Mouse (Mus musculus) liver, embryonic 15.5 days (tissue): ENCODE results near the gene Abcf2. TPM values are rescaled to one million over a fixed set of nuclear protein-coding genes. Genes with fewer than 3 reads are reported as not detected.

Experiments used
- ATAC-seq: fragments of 200-750 bp; cut with Nextera tagmentation; 2 replicates; pipeline ENCODE4 v1.8.0; 2017; ENCODE audit warnings: moderate number of reproducible peaks, mild to moderate bottlenecking, moderate library complexity; ENCODE audit not compliant: insufficient read depth
- H3K27ac ChIP-seq: fragments of 300-500 bp; sonication (generic); replicated peaks from 2 replicates; pipeline ENCODE4 v1.5.1; 2015; ENCODE audit warnings: mild to moderate bottlenecking, inconsistent platforms
- H3K27me3 ChIP-seq: fragments of 300-500 bp; sonication (generic); 2 replicates; pipeline ENCODE4 v1.6.1; 2015; ENCODE audit warnings: mild to moderate bottlenecking, inconsistent platforms
- H3K36me3 ChIP-seq: fragments of 300-500 bp; sonication (generic); replicated peaks from 2 replicates; pipeline ENCODE4 v1.6.1; 2015; ENCODE audit warnings: moderate library complexity, mild to moderate bottlenecking, inconsistent platforms
- H3K4me1 ChIP-seq: fragments of 300-500 bp; sonication (generic); replicated peaks from 2 replicates; pipeline ENCODE4 v1.6.1; 2015; ENCODE audit warnings: inconsistent platforms
- H3K4me2 ChIP-seq: fragments of 300-500 bp; sonication (generic); 2 replicates; pipeline ENCODE4 v1.6.1; 2015; ENCODE audit warnings: moderate library complexity, mild to moderate bottlenecking, inconsistent platforms
- H3K4me3 ChIP-seq: fragments of 300-500 bp; sonication (generic); replicated peaks from 2 replicates; pipeline ENCODE4 v1.5.1; 2015; ENCODE audit warnings: mild to moderate bottlenecking, inconsistent platforms
- H3K9ac ChIP-seq: fragments of 300-500 bp; sonication (generic); 2 replicates; pipeline ENCODE4 v1.6.1; 2015; ENCODE audit warnings: moderate library complexity, mild to moderate bottlenecking, inconsistent platforms
- H3K9me3 ChIP-seq: fragments of 300-500 bp; sonication (generic); replicated peaks from 2 replicates; pipeline ENCODE4 v1.6.1; 2016; ENCODE audit warnings: inconsistent platforms
- WGBS: fragments of 180-500 bp; shearing (Covaris S2); methylation state at CpG from one replicate; pipeline ENCODE4 v1.1.7; 2015; ENCODE audit warnings: mixed read lengths; ENCODE audit not compliant: insufficient replicate concordance; 5-methylcytosine and 5-hydroxymethylcytosine counted together
- polyA plus RNA-seq: library from polyadenylated mRNA; unstranded; fragments of >200 nt; fragmentation: Nextera tagmentation; extraction: Ambion mirVana; gene quantifications from 2 replicates; pipeline ENCODE4 v1.2.1, GENCODE M21; 2015

Abcf2 gene
- polyA plus RNA-seq, 1 experiment from 2014 or later, result 43.2 TPM

DNA sequence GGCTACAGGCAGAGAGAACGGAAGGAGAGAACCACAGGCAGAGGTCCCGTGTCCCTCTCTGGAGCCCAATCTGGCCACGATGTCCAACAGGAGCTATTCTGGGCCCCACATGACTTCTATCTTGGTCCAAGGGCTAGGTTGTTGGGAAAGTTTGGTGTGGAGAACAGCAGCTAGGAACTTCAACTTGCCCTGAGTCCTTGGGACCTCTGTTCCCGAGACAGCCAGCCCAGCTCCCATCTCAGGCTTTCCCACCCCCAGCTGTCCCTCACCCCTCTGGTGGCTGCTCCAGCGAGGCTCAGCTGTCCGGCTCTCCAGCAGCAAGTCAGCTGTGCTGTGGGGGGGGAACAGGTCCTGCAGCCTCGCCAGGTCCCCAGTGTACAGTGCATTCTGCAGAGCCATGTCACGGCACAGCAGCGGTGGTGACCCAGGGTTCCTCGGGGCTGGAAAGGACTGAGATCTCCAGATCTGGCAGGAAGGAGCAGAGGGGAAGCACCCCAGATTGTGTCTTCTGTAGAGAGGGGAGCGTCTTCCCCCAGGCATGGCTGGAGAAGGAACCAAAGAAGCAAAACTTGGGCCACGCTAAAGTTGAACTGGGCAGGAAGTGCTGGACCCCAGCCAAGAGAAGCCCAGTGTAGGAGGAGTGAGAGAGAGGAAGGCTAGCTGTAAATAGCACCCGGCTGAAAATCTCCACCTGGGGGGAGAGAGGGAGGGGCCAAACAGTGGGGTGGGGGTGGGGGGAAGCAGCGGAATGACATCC, 36.7 kb downstream of the Abcf2 start, which contains the start of gene Asb10:
TSS of gene Asb10 (minus strand) at position 592 of the 757 bp plus-strand sequence.
- WGBS, result 13% methylated on average over 14 of the region's 14 CpGs
- Histone ChIP-seq H3K27ac (no peak within 1 kb of the TSS), H3K4me1 (0 out of 2 replicates have a peak, but pooled peaks cover 4% of the 10 kb centered on the region), H3K27me3 (peaks cover 9% of the 10 kb centered on the region; the same call in 1 of the 2 replicates), H3K4me3 (no peak within 1 kb of the TSS), H3K9me3 (no peaks in the 10 kb centered on the region), H3K9ac (no peak within 1 kb of the TSS), H3K36me3 (no peaks in the 10 kb centered on the region), H3K4me2 (peak within 1 kb of the TSS; percentile 29)
- no peak for ATAC-seq

DNA sequence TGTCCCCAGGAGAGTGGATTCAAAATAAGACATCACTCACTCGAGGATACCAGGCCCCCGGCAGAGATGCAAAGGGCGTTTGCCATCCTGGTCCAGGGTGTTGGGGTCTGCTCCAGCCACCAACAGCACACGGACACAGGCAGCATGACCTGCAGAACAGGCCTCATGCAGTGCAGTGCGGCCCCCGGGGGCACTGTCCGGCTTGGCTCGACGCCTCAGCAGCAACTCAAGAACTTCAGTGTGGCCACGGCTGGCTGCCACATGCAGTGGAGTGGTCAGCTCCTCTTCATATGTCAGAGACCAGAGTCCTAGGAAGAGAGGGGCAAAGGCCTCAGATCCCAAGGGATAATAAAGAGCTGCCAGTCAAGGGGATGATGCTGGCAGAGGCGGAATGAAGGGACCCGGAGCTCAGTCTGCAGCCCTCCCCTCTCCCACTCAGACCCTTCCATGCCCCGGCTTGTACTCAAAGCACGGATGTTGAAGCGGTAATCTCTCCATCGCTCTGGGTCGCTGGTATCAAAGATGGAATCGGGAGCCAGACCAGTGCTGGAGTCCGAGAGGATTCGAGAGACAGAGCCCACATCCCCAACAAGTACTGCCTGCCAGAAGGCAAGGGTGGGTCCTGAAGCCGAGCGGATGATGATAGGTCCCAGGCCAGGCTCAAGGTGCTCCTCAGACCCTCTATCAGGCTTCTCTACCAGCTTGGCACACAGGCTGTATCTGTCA, 37.5 kb downstream of the Abcf2 start:
- Histone ChIP-seq H3K4me1 (0 out of 2 replicates have a peak, but pooled peaks cover 4% of the 10 kb centered on the region), H3K9ac (no peak overlapping the region), H3K9me3 (no peaks in the 10 kb centered on the region), H3K4me2 (no peak overlapping the region), H3K4me3 (no peak overlapping the region), H3K36me3 (no peaks in the 10 kb centered on the region), H3K27ac (no peak overlapping the region), H3K27me3 (peaks cover 9% of the 10 kb centered on the region; the same call in 1 of the 2 replicates)
- no peak for ATAC-seq
- 73% methylated on average over 22 of the region's 22 CpGs for WGBS

DNA sequence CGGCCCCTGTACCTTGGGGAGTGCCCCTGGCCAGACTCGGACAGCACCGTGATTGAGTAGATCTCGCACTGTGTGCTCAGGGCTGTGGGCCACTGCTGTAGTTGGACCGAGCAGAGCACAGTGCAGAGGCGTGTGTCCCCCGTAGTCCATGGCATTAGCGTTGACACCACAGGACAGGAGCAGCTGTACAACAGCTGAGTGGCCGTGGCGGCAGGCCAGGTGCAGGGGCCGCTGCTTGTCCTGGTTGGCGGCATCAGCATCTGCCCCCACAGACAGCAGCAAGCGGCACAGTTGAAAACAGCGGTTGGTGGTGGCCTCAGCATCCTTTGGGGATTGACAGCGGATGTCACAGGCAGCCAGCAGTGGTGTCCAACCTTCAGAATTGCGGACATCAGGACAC, 39.6 kb downstream of the Abcf2 start:
- Histone ChIP-seq H3K36me3 (no peaks in the 10 kb centered on the region), H3K4me2 (no peak overlapping the region), H3K4me1 (0 out of 2 replicates have a peak, but pooled peaks cover 4% of the 10 kb centered on the region), H3K27me3 (peaks cover 16% of the 10 kb centered on the region), H3K27ac (no peak overlapping the region), H3K4me3 (no peak overlapping the region), H3K9me3 (no peaks in the 10 kb centered on the region), H3K9ac (no peak overlapping the region)
- WGBS, result 55% methylated on average over 16 of the region's 16 CpGs
- no peak for ATAC-seq

DNA sequence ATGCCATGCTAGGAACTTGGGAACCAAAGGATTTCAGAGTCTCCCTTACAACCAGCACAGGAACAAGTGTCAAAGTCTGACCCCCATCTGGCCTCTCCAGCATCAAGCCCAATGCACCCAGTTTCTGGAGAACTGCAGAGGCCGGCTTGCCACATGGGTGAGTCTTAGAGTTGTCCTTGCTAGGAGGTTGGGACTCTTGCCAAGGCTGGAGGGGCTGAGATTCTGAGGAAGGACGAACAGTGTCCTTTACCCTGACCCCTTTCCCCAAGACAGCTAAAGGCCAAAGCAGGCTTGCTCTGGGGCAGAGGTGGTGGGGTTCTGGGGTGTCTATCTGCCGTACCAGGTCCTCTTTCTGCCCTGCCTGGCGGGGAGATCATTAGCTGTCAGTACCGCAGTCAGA, 40.8 kb downstream of the Abcf2 start:
- 62% methylated on average over 5 of the region's 5 CpGs for WGBS
- H3K4me2 ChIP-seq, result no peak overlapping the region

GRCm38 (mm10) chr5:24535731-24536130, 41.5 kb downstream of the Abcf2 start:
- WGBS, result 55% methylated on average over 3 of the region's 3 CpGs

More for the DNA sequence above, 40.8 kb downstream of the Abcf2 start:
- H3K4me1 ChIP-seq, result 0 out of 2 replicates have a peak, but pooled peaks cover 4% of the 10 kb centered on the region
- no peak overlapping the region for H3K27ac ChIP-seq
- no peaks in the 10 kb centered on the region for H3K9me3 ChIP-seq
- H3K36me3 ChIP-seq, result no peaks in the 10 kb centered on the region
- no peak for ATAC-seq
- H3K9ac ChIP-seq, result no peak overlapping the region
- H3K27me3 ChIP-seq, result peaks cover 27% of the 10 kb centered on the region
- no peak overlapping the region for H3K4me3 ChIP-seq

GRCm38 (mm10) chr5:24534292-24534691, 43.0 kb downstream of the Abcf2 start:
- Histone ChIP-seq H3K4me1 (no peaks in the 10 kb centered on the region), H3K9ac (no peak overlapping the region), H3K27ac (no peak overlapping the region), H3K4me2 (no peak overlapping the region), H3K27me3 (peaks cover 40% of the 10 kb centered on the region), H3K9me3 (no peaks in the 10 kb centered on the region), H3K4me3 (no peak overlapping the region), H3K36me3 (no peaks in the 10 kb centered on the region)
- no peak for ATAC-seq
- 29% methylated on average over 5 of the region's 5 CpGs for WGBS

More at GRCm38 (mm10) chr5:24535731-24536130, 41.5 kb downstream of the Abcf2 start:
- Histone ChIP-seq H3K9me3 (no peaks in the 10 kb centered on the region), H3K4me2 (no peak overlapping the region), H3K36me3 (no peaks in the 10 kb centered on the region), H3K27me3 (peaks cover 35% of the 10 kb centered on the region), H3K4me3 (no peak overlapping the region), H3K4me1 (0 out of 2 replicates have a peak, but pooled peaks cover 2% of the 10 kb centered on the region), H3K9ac (no peak overlapping the region), H3K27ac (no peak overlapping the region)
- ATAC-seq, result no peak

GRCm38 (mm10) chr5:24533391-24533790, 43.9 kb downstream of the Abcf2 start:
- H3K4me2 ChIP-seq, result no peak overlapping the region
- no peaks in the 10 kb centered on the region for H3K4me1 ChIP-seq
- no peak overlapping the region for H3K27ac ChIP-seq
- peaks cover 49% of the 10 kb centered on the region for H3K27me3 ChIP-seq
- no peaks in the 10 kb centered on the region for H3K36me3 ChIP-seq
- 51% methylated on average over 11 of the region's 11 CpGs for WGBS
- no peak overlapping the region for H3K9ac ChIP-seq
- ATAC-seq, result no peak
- no peak overlapping the region for H3K4me3 ChIP-seq
- H3K9me3 ChIP-seq, result no peaks in the 10 kb centered on the region

DNA sequence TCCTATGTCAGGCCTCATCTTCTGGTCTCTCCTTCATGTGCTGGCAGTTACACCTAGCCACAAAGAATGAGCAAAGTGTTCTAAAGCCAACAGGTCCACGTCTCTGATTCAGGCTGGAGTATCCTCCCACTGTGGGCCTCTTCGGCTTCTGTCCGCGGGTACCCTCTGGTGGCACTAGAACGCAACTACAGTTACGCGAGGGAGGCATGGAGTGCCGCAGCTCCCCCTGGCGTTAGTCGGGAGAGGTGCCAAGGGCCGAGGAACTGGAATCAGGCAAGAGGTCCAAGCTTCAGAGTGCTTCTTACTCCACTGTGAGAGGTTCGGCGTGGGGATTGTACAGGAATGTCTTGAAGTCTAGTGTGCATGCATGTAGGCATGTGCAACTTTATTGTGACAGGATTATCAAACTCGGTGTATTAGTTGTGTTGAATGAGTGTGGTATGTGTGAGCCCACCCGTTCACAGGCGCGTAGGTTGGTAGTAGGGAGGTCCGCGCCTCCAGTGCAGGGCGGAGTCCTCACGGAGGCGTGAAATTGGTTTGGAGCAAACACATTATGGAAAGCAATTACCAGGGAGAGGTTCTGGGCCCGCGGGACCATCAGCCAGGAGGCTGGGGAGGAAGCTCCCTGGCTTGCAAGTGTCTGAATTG, 47.1 kb downstream of the Abcf2 start:
- Histone ChIP-seq H3K9ac (no peak overlapping the region), H3K36me3 (no peaks in the 10 kb centered on the region), H3K27ac (no peak overlapping the region), H3K4me3 (no peak overlapping the region), H3K9me3 (no peaks in the 10 kb centered on the region), H3K4me1 (peaks cover 10% of the 10 kb centered on the region), H3K4me2 (no peak overlapping the region), H3K27me3 (peaks cover 81% of the 10 kb centered on the region)
- peak; percentile 49; the same call in 1 of the 2 replicates for ATAC-seq
- 18% methylated on average over 24 of the region's 24 CpGs for WGBS

DNA sequence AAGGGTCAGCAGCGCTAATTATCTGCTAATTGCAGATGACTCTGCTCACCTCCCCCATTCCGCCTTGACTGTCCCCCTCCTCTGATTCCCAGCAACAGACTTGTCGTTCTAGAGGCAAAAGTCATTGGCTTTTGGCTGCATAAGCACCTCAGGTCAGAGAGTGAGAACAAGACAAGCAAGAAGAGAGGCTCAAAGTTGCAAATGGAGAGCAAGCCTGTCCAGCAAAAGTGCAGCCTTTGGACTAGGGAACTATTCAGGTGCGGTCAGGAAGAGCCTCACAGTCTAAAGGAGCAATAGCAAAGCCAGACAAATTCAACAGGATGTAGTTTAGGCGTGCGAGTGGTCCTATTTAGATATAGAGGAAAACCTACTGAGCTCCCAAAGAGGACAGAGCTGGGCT, 49.5 kb downstream of the Abcf2 start:
- no peak for ATAC-seq
- Histone ChIP-seq H3K9ac (no peak overlapping the region), H3K27me3 (peaks cover 99% of the 10 kb centered on the region), H3K36me3 (no peaks in the 10 kb centered on the region), H3K9me3 (no peaks in the 10 kb centered on the region), H3K4me3 (no peak overlapping the region), H3K4me1 (peaks cover 10% of the 10 kb centered on the region), H3K27ac (no peak overlapping the region), H3K4me2 (no peak overlapping the region)
- 9% methylated on average over 6 of the region's 6 CpGs for WGBS

DNA sequence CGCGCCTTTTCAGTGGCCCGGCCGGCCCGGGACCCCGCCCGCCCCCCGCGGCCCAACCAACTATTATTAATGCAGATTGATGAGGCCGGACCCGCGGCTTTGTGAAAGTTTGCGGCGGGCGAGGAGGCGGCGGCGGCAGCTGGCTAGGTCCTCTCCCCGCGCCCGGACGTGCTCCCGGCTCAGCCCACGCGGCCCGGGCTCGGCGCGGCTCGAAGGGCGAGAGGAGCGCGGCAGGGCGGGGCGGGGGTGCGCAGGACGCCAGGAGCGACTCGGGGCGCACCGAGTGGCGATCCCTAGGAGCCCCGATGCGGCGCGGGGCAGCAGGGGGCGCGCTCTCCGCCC, 50.4 kb downstream of the Abcf2 start, which contains the start of gene Gbx1:
TSS of gene Gbx1 (minus strand) at position 314 of the 342 bp plus-strand sequence.
- no peak for ATAC-seq
- Histone ChIP-seq H3K4me3 (peak within 1 kb of the TSS; percentile 36), H3K4me2 (peak within 1 kb of the TSS; percentile 52), H3K36me3 (no peaks in the 10 kb centered on the region), H3K9me3 (no peaks in the 10 kb centered on the region), H3K4me1 (peaks cover 10% of the 10 kb centered on the region), H3K27ac (no peak within 1 kb of the TSS), H3K9ac (no peak within 1 kb of the TSS), H3K27me3 (peaks cover 99% of the 10 kb centered on the region)
- WGBS, result under 1% methylated on average over 43 of the region's 49 CpGs
